Mouse (Mus musculus) thymus, adult 18-20 months (tissue): ENCODE results near the gene Olfr556.
A peak's percentile ranks its signal among the peaks of the same experiment; 100 is the strongest.
"Not testable (repeated sequence)": the region's sequence is repeated elsewhere in the genome, so short reads cannot be mapped to it uniquely, and the experiment has no call there.

Source experiments
- DNase-seq, 2 experiments: peaks; one replicate each; pipeline ENCODE4 v3.0.0; 2022; ENCODE audit warnings: mixed read lengths in 2 of 2

Olfr556 gene

GRCm38 (mm10) chr7:102664599-102664998, at the start of gene Olfr556:
Gene Olfr556 (plus strand): TSS chr7:102664899.
- no peak for DNase-seq

DNA sequence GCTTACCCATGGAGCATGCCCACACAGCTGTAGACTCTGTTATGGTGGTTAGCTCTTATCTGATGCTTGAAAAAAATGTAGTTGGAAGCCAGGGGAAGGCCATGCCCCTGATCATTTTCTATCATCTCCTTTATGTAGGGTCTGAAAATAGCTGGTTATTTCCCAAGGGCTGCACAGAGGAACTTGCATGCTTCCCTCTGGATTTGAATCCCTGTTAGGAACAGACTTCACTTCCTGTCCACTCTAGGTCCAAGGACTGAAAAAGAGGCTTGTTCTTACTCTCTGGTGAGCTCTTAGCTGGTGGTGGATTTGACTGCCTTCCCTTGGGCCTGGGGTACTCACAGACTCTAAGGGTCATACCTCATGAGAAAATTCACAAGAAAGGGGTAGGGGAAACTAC, 46.6 kb upstream of the Olfr556 start, which contains the start of gene Olfr553:
TSS of gene Olfr553 (minus strand) at position 101 of the 400 bp plus-strand sequence.
- no peak for DNase-seq

GRCm38 (mm10) chr7:102619608-102620007, 45.1 kb upstream of the Olfr556 start:
- no peak for DNase-seq

GRCm38 (mm10) chr7:102620368-102620767, 44.3 kb upstream of the Olfr556 start:
- DNase-seq, result not testable (repeated sequence)

GRCm38 (mm10) chr7:102636665-102637064, 28.0 kb upstream of the Olfr556 start:
- peak in 1 of 2 experiments; percentile 6 for DNase-seq

DNA sequence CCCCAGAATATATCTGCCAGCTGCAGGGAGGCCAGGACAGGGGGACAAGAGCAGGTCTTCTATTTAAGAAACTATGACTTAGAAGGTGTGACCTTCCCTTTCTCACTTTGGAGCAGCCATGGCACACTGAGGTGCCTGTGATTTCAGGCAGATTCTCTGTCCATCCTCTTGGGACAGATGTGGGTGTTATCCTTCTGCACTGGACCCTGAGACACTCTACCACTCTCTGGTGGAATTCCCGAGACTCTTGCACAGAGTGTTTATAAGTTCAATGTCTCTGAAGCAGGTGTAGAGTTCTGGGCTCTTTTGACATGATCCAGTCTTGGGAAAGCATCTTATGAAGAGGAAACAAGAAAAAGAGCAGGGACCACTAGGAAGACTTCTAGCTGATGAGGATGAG, 26.6 kb upstream of the Olfr556 start, which contains the start of gene Olfr554:
TSS of gene Olfr554 (plus strand) at position 301 of the 400 bp plus-strand sequence.
- DNase-seq, result no peak

DNA sequence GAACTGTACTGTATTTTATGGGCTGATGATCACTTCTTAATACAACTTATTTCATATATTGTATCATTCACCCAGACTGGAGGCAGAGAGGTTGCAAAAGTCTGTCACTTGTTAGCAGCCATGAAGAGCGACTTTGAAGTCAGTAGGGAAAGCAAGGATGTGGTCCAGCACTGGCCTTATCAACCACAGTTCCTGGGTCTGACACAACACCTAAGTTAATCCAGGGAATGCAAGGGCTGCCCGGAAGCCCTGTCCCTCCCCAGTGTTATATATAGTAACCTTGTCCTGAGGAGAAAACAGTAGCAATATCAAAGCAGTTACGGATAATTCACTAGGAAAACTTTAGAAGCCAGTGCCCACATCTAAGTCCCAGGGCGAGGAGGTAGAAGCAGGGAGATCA, 19.8 kb upstream of the Olfr556 start:
- not testable (repeated sequence) for DNase-seq

DNA sequence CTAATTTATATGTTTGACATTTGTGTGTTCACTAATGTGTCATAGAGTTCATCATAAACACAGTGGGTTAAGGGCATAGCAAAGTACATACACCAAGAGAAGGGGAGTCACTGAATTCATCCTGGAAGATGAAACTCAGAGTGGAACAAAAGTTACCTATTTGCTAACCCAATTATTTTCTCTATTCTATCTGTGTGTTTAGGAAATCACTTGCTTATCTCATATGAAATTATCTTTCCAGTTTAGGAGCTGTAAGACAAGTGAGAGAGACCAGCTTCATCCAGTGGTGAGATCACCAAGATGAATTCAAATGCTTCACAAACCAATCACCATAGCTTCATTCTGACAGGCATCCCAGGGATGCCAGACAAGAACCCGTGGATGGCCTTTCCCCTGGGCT, 6.2 kb upstream of the Olfr556 start, which contains the start of gene Olfr555:
TSS of gene Olfr555 (plus strand) at position 301 of the 400 bp plus-strand sequence.
- DNase-seq, result no peak

- DNase-seq, result no peak
Observed at GRCm38 (mm10) chr7:102665378-102665777, 679 bp downstream of the Olfr556 start.

- no peak for DNase-seq
Observed at GRCm38 (mm10) chr7:102676225-102676624, 11.5 kb downstream of the Olfr556 start.

- DNase-seq, result no peak
Observed at GRCm38 (mm10) chr7:102681916-102682315, 17.2 kb downstream of the Olfr556 start.

- peak; percentile 91 for DNase-seq
Observed at GRCm38 (mm10) chr7:102686944-102687501, 22.3 kb downstream of the Olfr556 start, which contains the start of gene Trim68. Gene Trim68 (minus strand): TSS chr7:102687327.

- no peak for DNase-seq
Observed at GRCm38 (mm10) chr7:102695358-102696125, 30.8 kb downstream of the Olfr556 start, which contains the start of gene Olfr557. Gene Olfr557 (plus strand): TSS chr7:102695910.

GRCm38 (mm10) chr7:102698461-102698860, 33.8 kb downstream of the Olfr556 start:
- no peak for DNase-seq

DNA sequence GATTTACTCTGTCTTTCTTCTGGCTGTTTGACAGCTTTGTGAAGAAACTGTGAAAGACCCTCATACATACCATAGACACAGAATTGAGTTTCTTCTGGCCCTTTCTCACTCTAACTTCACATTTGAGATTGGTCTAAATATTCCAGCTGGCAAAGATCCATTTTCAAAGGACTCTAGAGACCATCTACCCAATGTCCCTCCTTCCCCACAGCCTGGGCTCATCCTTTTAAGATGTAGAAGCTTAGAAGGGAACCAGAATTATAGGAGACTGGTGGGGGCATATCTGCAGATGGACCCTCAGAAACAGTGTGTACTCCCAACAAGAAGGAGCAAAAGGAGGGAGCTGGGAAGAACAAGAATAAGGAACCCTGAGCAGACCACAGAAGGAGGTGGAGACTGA, 37.2 kb downstream of the Olfr556 start, which contains the start of gene Olfr558:
TSS of gene Olfr558 (plus strand) at position 301 of the 400 bp plus-strand sequence.
- no peak for DNase-seq

DNA sequence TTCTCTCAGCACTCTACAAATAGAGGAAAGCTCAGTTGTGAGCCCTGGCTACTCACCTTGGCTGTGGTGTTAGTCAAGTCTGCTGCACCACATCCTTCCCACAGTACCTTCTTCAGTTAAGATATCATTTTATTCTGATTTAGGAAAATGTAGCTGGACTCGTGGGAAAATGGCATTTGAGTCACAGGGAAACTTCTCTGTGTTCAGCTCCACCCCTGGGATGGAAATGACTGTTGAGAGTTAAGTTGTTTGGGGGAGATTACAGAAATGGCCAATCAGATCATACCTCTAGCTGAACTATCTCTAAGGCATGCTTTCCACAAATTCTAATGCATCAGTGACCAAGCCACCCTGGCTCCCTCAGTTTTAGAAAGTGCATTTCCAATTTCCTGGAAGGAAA, 54.3 kb downstream of the Olfr556 start, which contains the start of gene Olfr33:
TSS of gene Olfr33 (minus strand) at position 101 of the 400 bp plus-strand sequence.
- DNase-seq, result no peak
